Mouse (Mus musculus) CH12.LX (cell line): ENCODE results near the gene Fam214b. TPM values are rescaled to one million over a fixed set of nuclear protein-coding genes. Genes with fewer than 3 reads are reported as not detected.

Experiments
- DNase-seq: peaks from one replicate; pipeline ENCODE4 v3.0.0-alpha.2; 2013; ENCODE audit errors: extremely low read depth
- H3K27ac ChIP-seq: 2 replicates; pipeline ENCODE4 v1.5.1; 2012; ENCODE audit warnings: low read depth, mild to moderate bottlenecking, control low read depth, moderate library complexity; ENCODE audit not compliant: insufficient read depth
- H3K27me3 ChIP-seq: replicated peaks from 2 replicates; pipeline ENCODE3; 2012; ENCODE audit warnings: inconsistent platforms
- H3K36me3 ChIP-seq, 2 experiments: replicated peaks in 1 of 2; 2 replicates each; pipeline versions ENCODE3 to v1.6.1; 2012; ENCODE audit warnings: inconsistent platforms in 1 of 2, low read length in 1 of 2, mild to moderate bottlenecking in 1 of 2, mixed read lengths in 1 of 2, moderate library complexity in 1 of 2; ENCODE audit not compliant: control insufficient read depth in 1 of 2, insufficient read depth in 1 of 2
- H3K4me1 ChIP-seq, 2 experiments: 2 replicates each; pipeline ENCODE4 v1.6.1; 2012; ENCODE audit warnings: inconsistent platforms in 1 of 2, moderate library complexity in 1 of 2; ENCODE audit not compliant: insufficient read depth in 2 of 2, control insufficient read depth in 1 of 2
- H3K4me2 ChIP-seq: 2 replicates; pipeline ENCODE4 v1.6.1; 2012; ENCODE audit warnings: low read depth, mild to moderate bottlenecking, control low read depth; ENCODE audit not compliant: poor library complexity, insufficient read depth, severe bottlenecking
- H3K4me3 ChIP-seq, 3 experiments: fragments of 150-350 bp in 1 of 3; sonication (generic) in 1 of 3; replicated peaks in 1 of 3; 2 replicates each; pipeline versions ENCODE3 to v1.5.1; 2011 to 2012; ENCODE audit warnings: low read depth in 2 of 3, low read length in 2 of 3, mild to moderate bottlenecking in 2 of 3, moderate library complexity in 2 of 3, control low read depth in 1 of 3, improper control_type of control experiment in 1 of 3, inconsistent platforms in 1 of 3, mixed read lengths in 1 of 3; ENCODE audit not compliant: poor library complexity in 1 of 3
- H3K79me2 ChIP-seq: replicated peaks from 2 replicates; pipeline ENCODE4 v1.6.1; 2012; ENCODE audit warnings: mild to moderate bottlenecking, moderate library complexity; ENCODE audit not compliant: control insufficient read depth, poor library complexity, insufficient read depth, severe bottlenecking; ENCODE audit errors: extremely low read depth
- H3K9ac ChIP-seq: 2 replicates; pipeline ENCODE4 v1.6.1; 2012; ENCODE audit warnings: low read depth, mild to moderate bottlenecking, control low read depth, moderate library complexity; ENCODE audit not compliant: insufficient read depth
- H3K9me3 ChIP-seq: replicated peaks from 2 replicates; pipeline ENCODE3; 2012; ENCODE audit warnings: low read length, inconsistent platforms, mixed read lengths
- BHLHE40 ChIP-seq: IDR thresholded peaks from 2 replicates; pipeline ENCODE4 v1.6.1; 2011; ENCODE audit warnings: mild to moderate bottlenecking, low read depth, low read length, improper control_type of control experiment
- CHD2 ChIP-seq: IDR thresholded peaks from 2 replicates; pipeline ENCODE4 v1.6.1; 2011; ENCODE audit warnings: low read length, improper control_type of control experiment
- CTCF ChIP-seq, 2 experiments: IDR thresholded peaks in 1 of 2; conservative IDR thresholded peaks in 1 of 2; 2 replicates each; pipeline ENCODE4 v1.5.1; 2011 to 2012; ENCODE audit warnings: low read depth in 2 of 2, low read length in 2 of 2, improper control_type of control experiment in 1 of 2, inconsistent platforms in 1 of 2, mild to moderate bottlenecking in 1 of 2, moderate library complexity in 1 of 2
- E2F4 ChIP-seq: IDR thresholded peaks from 2 replicates; pipeline ENCODE4 v1.6.1; 2011; ENCODE audit warnings: low read depth, low read length, improper control_type of control experiment; ENCODE audit not compliant: insufficient replicate concordance
- ELF1 ChIP-seq: IDR thresholded peaks from 2 replicates; pipeline ENCODE4 v1.6.1; 2014; ENCODE audit warnings: low read depth, mild to moderate bottlenecking, inconsistent platforms, low read length, improper control_type of control experiment
- EP300 ChIP-seq: IDR thresholded peaks from 2 replicates; pipeline ENCODE4 v1.6.1; 2011; ENCODE audit warnings: low read length, improper control_type of control experiment
- ETS1 ChIP-seq: conservative IDR thresholded peaks from 2 replicates; pipeline ENCODE4 v1.6.1; 2012; ENCODE audit warnings: low read depth, mild to moderate bottlenecking, inconsistent platforms, low read length, improper control_type of control experiment, moderate library complexity
- HCFC1 ChIP-seq: IDR thresholded peaks from 2 replicates; pipeline ENCODE4 v1.6.1; 2012; ENCODE audit warnings: low read depth, mild to moderate bottlenecking, inconsistent platforms, low read length, improper control_type of control experiment
- JUND ChIP-seq: conservative IDR thresholded peaks from 2 replicates; pipeline ENCODE4 v1.6.1; 2011; ENCODE audit warnings: low read depth, low read length, improper control_type of control experiment
- KAT2A ChIP-seq: IDR thresholded peaks from 2 replicates; pipeline ENCODE4 v1.6.1; 2012; ENCODE audit warnings: low read length, improper control_type of control experiment, inconsistent platforms; ENCODE audit not compliant: insufficient replicate concordance
- MAX ChIP-seq: IDR thresholded peaks from 2 replicates; pipeline ENCODE4 v1.6.1; 2011; ENCODE audit warnings: low read length, improper control_type of control experiment
- MAZ ChIP-seq: IDR thresholded peaks from 2 replicates; pipeline ENCODE4 v1.6.1; 2012; ENCODE audit warnings: low read depth, mild to moderate bottlenecking, inconsistent platforms, low read length, improper control_type of control experiment, moderate library complexity
- MXI1 ChIP-seq: IDR thresholded peaks from 2 replicates; pipeline ENCODE4 v1.6.1; 2011; ENCODE audit warnings: mild to moderate bottlenecking, low read depth, low read length, improper control_type of control experiment
- MYC ChIP-seq: IDR thresholded peaks from 2 replicates; pipeline ENCODE4 v1.6.1; 2011; ENCODE audit warnings: low read depth, mild to moderate bottlenecking, improper control_type of control experiment, low read length
- NELFE ChIP-seq: IDR thresholded peaks from 2 replicates; pipeline ENCODE4 v1.6.1; 2011; ENCODE audit warnings: low read depth, low read length, improper control_type of control experiment
- NRF1 ChIP-seq: IDR thresholded peaks from 2 replicates; pipeline ENCODE4 v1.6.1; 2014; ENCODE audit warnings: low read depth, mild to moderate bottlenecking, inconsistent platforms, low read length, improper control_type of control experiment, moderate library complexity
- PAX5 ChIP-seq: IDR thresholded peaks from 2 replicates; pipeline ENCODE4 v1.6.1; 2012; ENCODE audit warnings: low read length, inconsistent platforms, mixed read lengths
- POLR2AphosphoS2 ChIP-seq: IDR thresholded peaks from 2 replicates; pipeline ENCODE4 v1.6.1; 2011; ENCODE audit warnings: low read depth, low read length, improper control_type of control experiment
- RAD21 ChIP-seq: IDR thresholded peaks from 2 replicates; pipeline ENCODE4 v1.6.1; 2011; ENCODE audit warnings: low read depth, mild to moderate bottlenecking, low read length, improper control_type of control experiment, moderate library complexity
- SIN3A ChIP-seq: IDR thresholded peaks from 2 replicates; pipeline ENCODE4 v1.6.1; 2012; ENCODE audit warnings: low read length, improper control_type of control experiment, inconsistent platforms
- SMC3 ChIP-seq: IDR thresholded peaks from 2 replicates; pipeline ENCODE4 v1.6.1; 2011; ENCODE audit warnings: low read depth, low read length, improper control_type of control experiment
- TBP ChIP-seq: conservative IDR thresholded peaks from 2 replicates; pipeline ENCODE4 v1.6.1; 2011; ENCODE audit warnings: low read depth, low read length, improper control_type of control experiment
- TCF12 ChIP-seq: IDR thresholded peaks from 2 replicates; pipeline ENCODE4 v1.6.1; 2014; ENCODE audit warnings: low read depth, mild to moderate bottlenecking, inconsistent platforms, low read length, improper control_type of control experiment
- UBTF ChIP-seq: IDR thresholded peaks from 2 replicates; pipeline ENCODE4 v1.6.1; 2012; ENCODE audit warnings: low read depth, mild to moderate bottlenecking, inconsistent platforms, low read length, improper control_type of control experiment, moderate library complexity
- USF1 ChIP-seq: IDR thresholded peaks from 2 replicates; pipeline ENCODE4 v1.6.1; 2014; ENCODE audit warnings: low read depth, mild to moderate bottlenecking, inconsistent platforms, low read length, improper control_type of control experiment
- ZC3H11A ChIP-seq: IDR thresholded peaks from 2 replicates; pipeline ENCODE4 v1.6.1; 2012; ENCODE audit warnings: low read depth, mild to moderate bottlenecking, inconsistent platforms, low read length, improper control_type of control experiment
- ZKSCAN1 ChIP-seq: IDR thresholded peaks from 2 replicates; pipeline ENCODE4 v1.6.1; 2012; ENCODE audit warnings: low read depth, inconsistent platforms, low read length, improper control_type of control experiment, borderline replicate concordance
- ZMIZ1 ChIP-seq: IDR thresholded peaks from 2 replicates; pipeline ENCODE4 v1.6.1; 2012; ENCODE audit warnings: low read depth, mild to moderate bottlenecking, inconsistent platforms, low read length, improper control_type of control experiment
- ZNF384 ChIP-seq: IDR thresholded peaks from 2 replicates; pipeline ENCODE4 v1.6.1; 2012; ENCODE audit warnings: low read depth, low read length, improper control_type of control experiment, inconsistent platforms
- dilution Hi-C: fragments of 300-500 bp; cut with MboI; formaldehyde crosslinking; loops from 2 replicates; pipeline ENCODE4 v1.14.3; 2020; ENCODE audit warnings: low sequenced_read_pairs; ENCODE audit not compliant: extremely low pct_unique_long_range_greater_than_20kb, extremely low pct_ligation_motif_present
- in situ Hi-C: fragments of 300-500 bp; cut with MboI; formaldehyde crosslinking; loops from 3 replicates; pipeline ENCODE4 v1.14.3; 2019; ENCODE audit warnings: low sequenced_read_pairs, low pct_ligation_motif_present, low pct_unique_long_range_greater_than_20kb, mixed read lengths
- polyA plus RNA-seq: library from polyadenylated mRNA; unstranded; fragments of >175 nt; gene quantifications from 2 replicates; pipeline ENCODE4 v1.2.1, GENCODE M21; 2012; ENCODE audit warnings: low read depth; ENCODE audit not compliant: insufficient read length
- total RNA-seq, 2 experiments: library from RNA; depleted of rRNA; stranded (reverse); fragments of 300-350 nt in 1 of 2; fragments of >200 nt in 1 of 2; gene quantifications; 2 replicates each; pipeline ENCODE4 v1.2.3; 2012 to 2014

Fam214b gene
- total RNA-seq (2012; rRNA removed), result 2.7 and 3.3 TPM in 2 replicates
- 1.7 TPM in 2 replicates for total RNA-seq (2014; rRNA removed)
- 4.7 and 5.3 TPM in 2 replicates for polyA plus RNA-seq

DNA sequence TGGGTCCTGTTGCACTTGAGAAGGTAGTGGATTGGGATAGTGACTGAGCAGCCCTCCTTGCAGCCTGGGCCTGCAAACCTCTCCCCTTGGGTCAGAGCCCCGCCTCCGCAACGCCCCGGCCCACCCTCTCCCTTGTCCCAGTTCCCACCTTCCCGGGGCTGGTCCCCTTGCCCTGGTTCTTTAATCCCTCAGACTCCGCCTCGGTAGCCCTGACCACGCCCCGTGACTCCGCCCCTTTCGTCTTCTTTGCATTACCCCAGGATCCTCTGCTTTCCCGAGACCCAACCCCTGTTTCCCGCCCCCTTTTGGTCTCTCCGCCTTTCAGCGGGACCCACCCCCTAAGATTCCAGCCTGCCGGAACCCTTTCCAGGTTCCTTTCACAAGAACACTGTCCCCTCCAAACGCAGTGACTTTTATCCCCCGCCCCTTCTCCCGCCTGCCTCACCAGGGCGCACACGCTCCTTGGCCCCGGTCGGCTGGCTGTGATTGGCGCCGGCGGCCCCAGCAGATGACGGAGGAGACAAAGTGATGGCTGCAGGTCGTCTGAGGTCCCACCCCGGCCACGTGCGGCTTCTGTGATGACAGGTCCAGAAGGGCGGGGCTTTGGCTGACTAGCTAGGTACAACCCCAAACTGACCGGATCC lies at the start of gene Fam214b:
Gene Fam214b (minus strand): TSS at position 562 of the 644 bp plus-strand sequence.
- Histone ChIP-seq H3K79me2 (no peaks in the 10 kb centered on the region), H3K4me1 (peaks cover 14 to 49% of the 10 kb centered on the region in 2 experiments), H3K4me2 (peak within 1 kb of the TSS; percentile 87), H3K9ac (no peak within 1 kb of the TSS), H3K27me3 (no peaks in the 10 kb centered on the region), H3K4me3 (peak within 1 kb of the TSS; percentile 50 to 59 (median 57)), H3K27ac (peak within 1 kb of the TSS; percentile 70; the same call in 1 of the 2 replicates), H3K9me3 (no peaks in the 10 kb centered on the region), H3K36me3 (no peaks in the 10 kb centered on the region)
- no peak for TF ChIP-seq ZMIZ1
- no peak for TF ChIP-seq E2F4
- TF ChIP-seq JUND, result no peak
- TF ChIP-seq ELF1, result no peak
- no peak for TF ChIP-seq ZNF384
- TF ChIP-seq USF1, result no peak; the same call in 1 of the 2 replicates
- no peak for TF ChIP-seq TCF12
- no peak for TF ChIP-seq ZC3H11A
- TF ChIP-seq MAX, result peak; percentile 21
- TF ChIP-seq CTCF (conservative IDR thresholded peaks at IDR 0.05 in 1 of 2, IDR thresholded peaks at IDR 0.05 in 1 of 2; ENCODE audit: low read depth in 2 of 2, low read length in 2 of 2), result no peak
- no peak for TF ChIP-seq RAD21
- no peak for TF ChIP-seq EP300
- TF ChIP-seq CHD2, result no peak
- TF ChIP-seq NELFE, result no peak
- no peak for TF ChIP-seq PAX5
- TF ChIP-seq ZKSCAN1, result no peak
- peak; percentile 85 for TF ChIP-seq BHLHE40
- TF ChIP-seq MXI1, result peak; percentile 76
- TF ChIP-seq TBP, result no peak
- peak; percentile 29; the same call in 1 of the 2 replicates for TF ChIP-seq SIN3A
- TF ChIP-seq POLR2AphosphoS2, result no peak
- no peak for TF ChIP-seq SMC3
- TF ChIP-seq KAT2A, result no peak
- no peak for TF ChIP-seq HCFC1
- TF ChIP-seq MYC, result no peak
- TF ChIP-seq ETS1, result no peak
- no peak for TF ChIP-seq UBTF
- TF ChIP-seq NRF1, result no peak
- no peak for TF ChIP-seq MAZ
- dilution Hi-C loops (no loop called here), in situ Hi-C loops (no loop called here)
- peak; percentile 94 for DNase-seq
